In the genomic region with DNA sequence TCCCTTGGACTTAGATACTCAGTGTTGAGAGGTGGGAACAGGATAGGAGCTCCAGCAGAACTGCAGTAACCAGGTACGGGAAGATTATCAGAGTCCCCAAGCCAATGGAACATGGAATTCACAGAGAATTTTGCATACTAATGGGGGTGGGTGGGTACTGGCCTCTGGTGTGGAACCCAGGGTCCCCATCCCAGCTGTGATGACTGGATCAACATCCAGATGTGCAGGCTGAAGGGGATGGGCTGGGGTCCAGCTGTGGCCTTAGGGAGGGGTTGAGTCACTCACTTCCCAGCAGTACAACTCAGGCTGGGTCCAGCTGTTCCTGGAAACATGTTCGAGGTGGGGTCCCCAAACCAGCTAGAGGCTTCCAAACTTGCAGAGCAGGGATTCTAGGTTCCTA, we compare ENCODE assay signal across 31 mouse cellular contexts. TPM values are rescaled to one million over a fixed set of nuclear protein-coding genes. Genes with fewer than 3 reads are reported as not detected.
DNase-seq lines count a peak whose midpoint lies in the region; ATAC-seq and TF ChIP-seq lines count a peak whose summit lies in the region.
"Had no signal": no experiment of that assay in that cellular context is flagged by ENCODE, and none has a peak within 500 bp of the region (broad histone marks: within the 10 kb centered on the region; RNA-seq: fewer than 3 reads in every experiment).

No protein-coding gene starts in this region.

- TF ChIP-seq CTCF in E14TG2a.4 (conservative IDR thresholded peaks at IDR 0.05; ENCODE audit: low read length): no peak

- peak; percentile 60 for DNase-seq in cerebellum, adult 11-12 months
- peak; percentile 54 to 67 for DNase-seq in heart, adult 9 months (ENCODE audit: low spot score in 2 of 2)
- DNase-seq in heart, embryonic 10.5 days (ENCODE audit: low spot score): no peak
- DNase-seq in heart, postnatal 10 days: peak; percentile 66 to 73
- DNase-seq in thymus, postnatal 36 days: no peak
- DNase-seq in kidney, postnatal 14 days: no peak
- DNase-seq: adrenal gland, postnatal 36 days; gastrocnemius, adult 2 months; kidney, postnatal 36 days; layer of hippocampus, postnatal 36 days; lung, adult 2 months; lung, postnatal 14 days; right cerebral cortex, postnatal 14 days; spleen, adult 18-20 months had no signal

- no peaks in the 10 kb centered on the region for H3K36me3 ChIP-seq in heart, embryonic 10.5 days
- peaks cover 15% of the 10 kb centered on the region for H3K36me3 ChIP-seq in E14TG2a.4 (ENCODE audit: insufficient read depth, low read length)
- H3K36me3 ChIP-seq: intestine, embryonic 15.5 days; limb, embryonic 12.5 days; midbrain, embryonic 13.5 days; neural tube, embryonic 12.5 days had no signal

- peaks cover 22% of the 10 kb centered on the region for H3K27me3 ChIP-seq in heart, embryonic 10.5 days (ENCODE audit: insufficient read depth, poor library complexity, severe bottlenecking)
- no peaks in the 10 kb centered on the region for H3K27me3 ChIP-seq in E14TG2a.4 (ENCODE audit: insufficient read depth, low read length)
- H3K27me3 ChIP-seq: intestine, embryonic 15.5 days had no signal

- 59% methylated on average over 2 of the region's 2 CpGs for WGBS in heart, embryonic 10.5 days

- intact Hi-C loops in heart, postnatal 10 days (cut with DNase I): no loop called here

- ATAC-seq in cerebellum, adult (ENCODE audit: insufficient number of reproducible peaks, low FRiP score, low TSS enrichment): no peak
- ATAC-seq: forebrain, embryonic 13.5 days; hindbrain, embryonic 16.5 days; intestine, embryonic 15.5 days; midbrain, embryonic 13.5 days had no signal

- peaks cover 44% of the 10 kb centered on the region for H3K4me1 ChIP-seq in heart, embryonic 10.5 days
- H3K4me1 ChIP-seq in E14TG2a.4 (replicated peaks; ENCODE audit: low read depth, low read length): peaks cover 82% of the 10 kb centered on the region

- no peak overlapping the region for H3K4me3 ChIP-seq in heart, embryonic 10.5 days
- peak overlapping the region; percentile 91 for H3K4me3 ChIP-seq in E14TG2a.4 (replicated peaks; ENCODE audit: low read length)
- H3K4me3 ChIP-seq: forebrain, embryonic 13.5 days; gastrocnemius, adult 2 months; intestine, embryonic 15.5 days; limb, embryonic 12.5 days; midbrain, embryonic 13.5 days; neural tube, embryonic 12.5 days had no signal

- no peak overlapping the region for H3K27ac ChIP-seq in heart, embryonic 10.5 days
- H3K27ac ChIP-seq: forebrain, embryonic 13.5 days; gastrocnemius, adult 2 months; limb, embryonic 12.5 days; midbrain, embryonic 13.5 days; neural tube, embryonic 12.5 days had no signal

- H3K9me3 ChIP-seq in heart, embryonic 10.5 days: no peaks in the 10 kb centered on the region
- no peaks in the 10 kb centered on the region for H3K9me3 ChIP-seq in E14TG2a.4 (ENCODE audit: low read length)
- H3K9me3 ChIP-seq: forebrain, embryonic 13.5 days; intestine, embryonic 15.5 days; limb, embryonic 12.5 days; midbrain, embryonic 13.5 days; neural tube, embryonic 12.5 days had no signal

RNA-seq across cellular contexts. Expression of gene Hook2, which starts 2.5 kb away (rescaled TPM):
- polyA plus RNA-seq in heart, embryonic 10.5 days (2016; fragmentation: Nextera tagmentation; extraction: Ambion mirVana): 8.4 and 14.7 TPM in 2 replicates
- 1 to 10 TPM; 1.8 to 2.3 TPM for total RNA-seq in heart, postnatal 10 days (2021)

RNA-seq across cellular contexts. Expression of gene Junb, which starts 9.4 kb away (rescaled TPM):
- polyA plus RNA-seq in heart, embryonic 10.5 days (2016; fragmentation: Nextera tagmentation; extraction: Ambion mirVana): 9.5 and 11.4 TPM in 2 replicates
- total RNA-seq in heart, postnatal 10 days (2021): 10 to 100 TPM; 12.6 to 12.7 TPM

RNA-seq across cellular contexts. Expression of gene Rnaseh2a, which starts 18.3 kb away (rescaled TPM):
- 104 and 119 TPM in 2 replicates for polyA plus RNA-seq in heart, embryonic 10.5 days (2016; fragmentation: Nextera tagmentation; extraction: Ambion mirVana)
- total RNA-seq in heart, postnatal 10 days (2021): 10 to 100 TPM; 53.4 to 55.4 TPM

RNA-seq across cellular contexts. Expression of gene Prdx2, which starts 18.5 kb away (rescaled TPM):
- polyA plus RNA-seq in heart, embryonic 10.5 days (2016; fragmentation: Nextera tagmentation; extraction: Ambion mirVana): 810 and 835 TPM in 2 replicates
- total RNA-seq in heart, postnatal 10 days (2021): 100 to 1,000 TPM; 689 to 769 TPM

RNA-seq across cellular contexts. Expression of gene Gm49661, which starts 18.7 kb away (rescaled TPM):
- not detected in 2 replicates for polyA plus RNA-seq in heart, embryonic 10.5 days (2016; fragmentation: Nextera tagmentation; extraction: Ambion mirVana)
- 1 to 10 TPM in 1 of 2 experiments, not detected in 1; 1.6 TPM for total RNA-seq in heart, postnatal 10 days (2021)
- total RNA-seq: gastrocnemius, adult 2 months; hematopoietic stem cell, adult 5-6 weeks; layer of hippocampus, adult 8-10 months; layer of hippocampus, postnatal 36 days; left cerebral cortex, postnatal 10 days had no signal
- polyA plus RNA-seq: cerebellum, adult 2 months; embryonic facial prominence, embryonic 14.5 days; forebrain, embryonic 13.5 days; frontal cortex, adult 2 months; hindbrain, embryonic 16.5 days; intestine, embryonic 15.5 days; kidney, embryonic 14.5 days; limb, embryonic 12.5 days; liver, embryonic 11.5 days; lung, adult 2 months; midbrain, embryonic 13.5 days; neural tube, embryonic 12.5 days; thymus, postnatal 0 days had no signal

Comparison
In these comparisons a context has a peak if more than half of its experiments do, and no peak if none do; other contexts are left out.
1. DNase-seq: peak in cerebellum, adult 11-12 months (single experiment), heart, adult 9 months (2 of 2) and heart, postnatal 10 days (2 of 2); none in heart, embryonic 10.5 days (single experiment), thymus, postnatal 36 days (0 of 2) and kidney, postnatal 14 days (single experiment).